Comparison of ENCODE assay signal across 8 mouse cellular contexts in genomic region chr11:61409051-61409450, GRCm38 (mm10). TPM values are rescaled to one million over a fixed set of nuclear protein-coding genes. Genes with fewer than 3 reads are reported as not detected.
DNase-seq lines count a peak whose midpoint lies in the region; ATAC-seq and TF ChIP-seq lines count a peak whose summit lies in the region.

No protein-coding gene starts in this region.

- no peak for ATAC-seq in forebrain, embryonic 15.5 days (replicated peaks)
- ATAC-seq in midbrain, embryonic 14.5 days (ENCODE audit: low FRiP score, low TSS enrichment) = no peak

- peaks cover 2% of the 10 kb centered on the region; the same call in 1 of the 2 replicates for H3K4me1 ChIP-seq in liver, adult 2 months (ENCODE audit: control insufficient read depth, insufficient read depth, low read length)
- H3K4me1 ChIP-seq in forebrain, embryonic 15.5 days = peaks cover 14% of the 10 kb centered on the region
- H3K4me1 ChIP-seq in midbrain, embryonic 14.5 days (ENCODE audit: control insufficient read depth, insufficient read depth, low read length) = no peaks in the 10 kb centered on the region

- peak overlapping the region; percentile 53 for H3K4me2 ChIP-seq in forebrain, embryonic 15.5 days (replicated peaks)
- H3K4me2 ChIP-seq in midbrain, embryonic 14.5 days (ENCODE audit: low read length) = peak overlapping the region; percentile 51

- 0 out of 2 replicates have a peak, but pooled peaks have one; percentile 9 for TF ChIP-seq CTCF in liver, adult 2 months (IDR thresholded peaks at IDR 0.05; ENCODE audit: low read depth, low read length)

- H3K9me3 ChIP-seq in forebrain, embryonic 15.5 days = no peaks in the 10 kb centered on the region
- H3K9me3 ChIP-seq in midbrain, embryonic 14.5 days (ENCODE audit: control insufficient read depth, low read length) = no peaks in the 10 kb centered on the region

- H3K4me3 ChIP-seq in liver, adult 2 months (ENCODE audit: insufficient read depth, low read depth, low read length) = no peak overlapping the region
- peak overlapping the region; percentile 91 for H3K4me3 ChIP-seq in forebrain, embryonic 15.5 days
- peak overlapping the region; percentile 66 for H3K4me3 ChIP-seq in midbrain, embryonic 14.5 days (replicated peaks; ENCODE audit: low read depth, low read length)

- H3K9ac ChIP-seq in liver, adult 2 months (ENCODE audit: low read depth, low read length) = no peak overlapping the region
- no peak overlapping the region for H3K9ac ChIP-seq in forebrain, embryonic 15.5 days (replicated peaks)
- H3K9ac ChIP-seq in midbrain, embryonic 14.5 days (replicated peaks; ENCODE audit: low read length) = peak overlapping the region; percentile 90; the same call in 1 of the 2 replicates

- H3K27me3 ChIP-seq in liver, adult 2 months (ENCODE audit: control insufficient read depth, insufficient read depth, low read length) = no peaks in the 10 kb centered on the region
- H3K27me3 ChIP-seq in forebrain, embryonic 15.5 days = no peaks in the 10 kb centered on the region
- no peaks in the 10 kb centered on the region for H3K27me3 ChIP-seq in midbrain, embryonic 14.5 days (ENCODE audit: control insufficient read depth, insufficient read depth, low read length)

- WGBS in liver, adult 2 months = 14% methylated on average over 3 of the region's 3 CpGs
- WGBS in forebrain, embryonic 15.5 days = 17% methylated on average over 3 of the region's 3 CpGs
- 14% methylated on average over 3 of the region's 3 CpGs for WGBS in midbrain, embryonic 14.5 days

- H3K79me2 ChIP-seq in liver, adult 2 months (ENCODE audit: control insufficient read depth, insufficient read depth, low read length) = no peaks in the 10 kb centered on the region

- no peak for TF ChIP-seq POLR2A in liver, adult 2 months (IDR thresholded peaks at IDR 0.05; ENCODE audit: extremely low read depth, insufficient read depth, low read length)

- H3K27ac ChIP-seq in liver, adult 2 months (replicated peaks; ENCODE audit: insufficient read depth, low read depth, low read length) = no peak overlapping the region
- H3K27ac ChIP-seq in forebrain, embryonic 15.5 days (replicated peaks) = peak overlapping the region; percentile 99; the same call in 1 of the 2 replicates
- peak overlapping the region; percentile 99; the same call in 1 of the 2 replicates for H3K27ac ChIP-seq in midbrain, embryonic 14.5 days (replicated peaks; ENCODE audit: low read depth, low read length)

- DNase-seq in liver, adult 2 months (ENCODE audit: extremely low read depth, low read depth, low spot score) = peak; percentile 39
- no peak for DNase-seq in liver
- peak; percentile 34 for DNase-seq in kidney, postnatal 14 days
- peak; percentile 67 for DNase-seq in midbrain, embryonic 14.5 days
- no peak for DNase-seq in left cerebral cortex, adult 11 months (ENCODE audit: low spot score)
- DNase-seq in spleen, adult 12 weeks (ENCODE audit: low spot score) = no peak
- DNase-seq in right cerebral cortex, adult 2 months (ENCODE audit: low spot score in 2 of 2) = no peak

- H3K36me3 ChIP-seq in liver, adult 2 months (ENCODE audit: control insufficient read depth, insufficient read depth, low read length) = no peaks in the 10 kb centered on the region
- no peaks in the 10 kb centered on the region for H3K36me3 ChIP-seq in forebrain, embryonic 15.5 days
- H3K36me3 ChIP-seq in midbrain, embryonic 14.5 days (ENCODE audit: control insufficient read depth, insufficient read depth, low read length) = no peaks in the 10 kb centered on the region

RNA-seq across cellular contexts. Expression of gene Slc47a1, which starts 30.9 kb away (rescaled TPM):
- 160 and 169 TPM in 2 replicates for total RNA-seq in liver, adult 2 months (2014; rRNA removed)
- 151 and 163 TPM in 2 replicates for polyA plus RNA-seq in liver, adult 2 months (2012; rRNA removed)
- polyA plus RNA-seq in forebrain, embryonic 15.5 days (2015; fragmentation: Nextera tagmentation; extraction: Ambion mirVana) = 0.13 TPM in 1 of 2 replicates, not detected in the other
- not detected in 2 replicates for polyA plus RNA-seq in midbrain, embryonic 14.5 days (2014; fragmentation: Nextera tagmentation; extraction: Ambion mirVana)

RNA-seq across cellular contexts. Expression of gene Rnf112, which starts 44.9 kb away (rescaled TPM):
- not detected in 2 replicates for total RNA-seq in liver, adult 2 months (2014; rRNA removed)
- not detected in 2 replicates for polyA plus RNA-seq in liver, adult 2 months (2012; rRNA removed)
- 22.4 and 24.2 TPM in 2 replicates for polyA plus RNA-seq in forebrain, embryonic 15.5 days (2015; fragmentation: Nextera tagmentation; extraction: Ambion mirVana)
- polyA plus RNA-seq in midbrain, embryonic 14.5 days (2014; fragmentation: Nextera tagmentation; extraction: Ambion mirVana) = 8.5 and 21.2 TPM in 2 replicates

Comparison
In these comparisons a context has a peak if more than half of its experiments do, and no peak if none do; other contexts are left out.
1. DNase-seq: peak in liver, adult 2 months (single experiment), kidney, postnatal 14 days (single experiment) and midbrain, embryonic 14.5 days (single experiment); none in liver (single experiment), left cerebral cortex, adult 11 months (single experiment), spleen, adult 12 weeks (single experiment) and right cerebral cortex, adult 2 months (0 of 2).
2. RNA of gene Slc47a1, which starts 30.9 kb away (polyA plus RNA-seq): 151 to 163 TPM in liver, adult 2 months; 0.13 TPM in forebrain, embryonic 15.5 days and not detected in midbrain, embryonic 14.5 days; every median in the first group is over 100 times any median in the second.